9 mouse cellular contexts compared by ENCODE assay signal in the genomic region with DNA sequence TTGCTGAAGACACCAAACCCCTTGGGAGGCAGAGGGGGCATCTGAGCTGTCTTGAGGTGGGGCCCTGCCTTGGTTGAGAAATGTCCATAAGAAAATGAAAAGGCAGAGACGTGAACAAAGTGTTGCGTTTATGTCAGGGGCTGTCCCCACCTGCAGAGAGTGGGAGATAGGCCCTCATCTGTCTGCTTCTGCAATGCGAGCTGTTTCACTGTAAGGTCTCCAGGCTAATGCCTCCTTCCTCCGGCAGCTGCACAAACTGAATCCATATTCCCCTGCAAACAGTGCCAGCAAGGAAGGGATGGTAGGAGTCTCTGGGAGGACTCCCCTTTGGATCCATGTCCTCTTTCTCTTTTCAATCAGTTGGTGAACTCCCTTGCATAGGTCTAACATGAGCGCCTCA.
A peak's percentile ranks its signal among the peaks of the same experiment; 100 is the strongest.
DNase-seq lines count a peak whose midpoint lies in the region; ATAC-seq and TF ChIP-seq lines count a peak whose summit lies in the region.
"Had no signal": no experiment of that assay in that cellular context is flagged by ENCODE, and none has a peak within 500 bp of the region (broad histone marks: within the 10 kb centered on the region; RNA-seq: fewer than 3 reads in every experiment).

No protein-coding gene starts in this region.

- H3K9ac ChIP-seq in heart, embryonic 15.5 days = no peak overlapping the region
- 0 out of 2 replicates have a peak overlapping the region, but pooled peaks have one; percentile 28 for H3K9ac ChIP-seq in embryonic facial prominence, embryonic 13.5 days
- H3K9ac ChIP-seq in hindbrain, postnatal 0 days (replicated peaks; ENCODE audit: low read length) = no peak overlapping the region

- peak overlapping the region; percentile 49 for H3K4me2 ChIP-seq in heart, embryonic 15.5 days
- peak overlapping the region; percentile 43 for H3K4me2 ChIP-seq in embryonic facial prominence, embryonic 13.5 days
- H3K4me2 ChIP-seq in hindbrain, postnatal 0 days (ENCODE audit: low read depth, low read length) = 0 out of 2 replicates have a peak overlapping the region, but pooled peaks have one; percentile 5

- no peaks in the 10 kb centered on the region for H3K9me3 ChIP-seq in heart, embryonic 15.5 days (replicated peaks)
- H3K9me3 ChIP-seq in embryonic facial prominence, embryonic 13.5 days = no peaks in the 10 kb centered on the region
- no peaks in the 10 kb centered on the region for H3K9me3 ChIP-seq in hindbrain, postnatal 0 days (ENCODE audit: low read length)

- no peaks in the 10 kb centered on the region for H3K27me3 ChIP-seq in heart, embryonic 15.5 days
- H3K27me3 ChIP-seq in embryonic facial prominence, embryonic 13.5 days = no peaks in the 10 kb centered on the region
- no peaks in the 10 kb centered on the region for H3K27me3 ChIP-seq in hindbrain, postnatal 0 days (ENCODE audit: insufficient read depth, low read length)
- H3K27me3 ChIP-seq: CH12.LX had no signal

- peak; percentile 31; the same call in 1 of the 2 replicates for TF ChIP-seq CTCF in hindbrain, postnatal 0 days (IDR thresholded peaks at IDR 0.05; ENCODE audit: low read depth)

- intact Hi-C loops in heart, postnatal 10 days (cut with DNase I) = no loop called here

- no peaks in the 10 kb centered on the region for H3K36me3 ChIP-seq in heart, embryonic 15.5 days
- no peaks in the 10 kb centered on the region for H3K36me3 ChIP-seq in embryonic facial prominence, embryonic 13.5 days
- no peaks in the 10 kb centered on the region for H3K36me3 ChIP-seq in hindbrain, postnatal 0 days (ENCODE audit: insufficient read depth, low read length)

- H3K4me3 ChIP-seq in heart, embryonic 15.5 days = no peak overlapping the region
- H3K4me3 ChIP-seq in embryonic facial prominence, embryonic 13.5 days = no peak overlapping the region
- no peak overlapping the region for H3K4me3 ChIP-seq in hindbrain, postnatal 0 days (ENCODE audit: low read length)

- H3K4me1 ChIP-seq in heart, embryonic 15.5 days (replicated peaks) = peaks cover 25% of the 10 kb centered on the region
- H3K4me1 ChIP-seq in embryonic facial prominence, embryonic 13.5 days = peaks cover 48% of the 10 kb centered on the region
- peaks cover 23% of the 10 kb centered on the region for H3K4me1 ChIP-seq in hindbrain, postnatal 0 days (ENCODE audit: insufficient read depth, low read length)

- no peak for DNase-seq in heart, postnatal 10 days
- peak; percentile 35 for DNase-seq in hindbrain, postnatal 0 days (ENCODE audit: low spot score)
- DNase-seq in neural tube, embryonic 10.5 days (ENCODE audit: extremely low spot score, low spot score) = peak; percentile 22
- DNase-seq in cerebellum, adult 18-20 months = no peak
- no peak for DNase-seq in left cerebral cortex, adult 18-20 months (ENCODE audit: low spot score in 2 of 2)

- H3K27ac ChIP-seq in heart, embryonic 15.5 days = peak overlapping the region; percentile 77
- H3K27ac ChIP-seq in embryonic facial prominence, embryonic 13.5 days = peak overlapping the region; percentile 97
- peak overlapping the region; percentile 58 for H3K27ac ChIP-seq in hindbrain, postnatal 0 days

- no peak; the same call in 1 of the 2 replicates for ATAC-seq in heart, embryonic 15.5 days (replicated peaks; ENCODE audit: insufficient number of reproducible peaks, insufficient read depth, low FRiP score, low read depth)
- ATAC-seq in embryonic facial prominence, embryonic 13.5 days (ENCODE audit: insufficient number of reproducible peaks, insufficient read depth, low FRiP score, low TSS enrichment, low read depth) = peak; percentile 40
- ATAC-seq in hindbrain, postnatal 0 days = peak; percentile 32
- no peak for ATAC-seq in monocyte, adult 5-6 weeks (replicated peaks; ENCODE audit: insufficient number of reproducible peaks, low FRiP score, low TSS enrichment, poor library complexity, severe bottlenecking)

- 41% methylated on average over 5 of the region's 5 CpGs for WGBS in heart, embryonic 15.5 days
- WGBS in embryonic facial prominence, embryonic 13.5 days = 20% methylated on average over 5 of the region's 5 CpGs
- 29% methylated on average over 5 of the region's 5 CpGs for WGBS in hindbrain, postnatal 0 days

Comparison
In these comparisons a context has a peak if more than half of its experiments do, and no peak if none do; other contexts are left out.
1. ATAC-seq: peak in embryonic facial prominence, embryonic 13.5 days (single experiment) and hindbrain, postnatal 0 days (single experiment); none in heart, embryonic 15.5 days (single experiment) and monocyte, adult 5-6 weeks (single experiment).
2. DNase-seq: peak in hindbrain, postnatal 0 days (single experiment) and neural tube, embryonic 10.5 days (single experiment); none in heart, postnatal 10 days (0 of 2), cerebellum, adult 18-20 months (0 of 2) and left cerebral cortex, adult 18-20 months (0 of 2).
3. Peak in every context shown above with its lines, with median percentiles within 50 percentile points of each other: H3K27ac ChIP-seq and H3K4me2 ChIP-seq.